Mouse (Mus musculus) limb, embryonic 11.5 days (tissue): ENCODE measurements around the gene Tnrc6b. TPM values are rescaled to one million over a fixed set of nuclear protein-coding genes. Genes with fewer than 3 reads are reported as not detected.
"Not testable (repeated sequence)": the region's sequence is repeated elsewhere in the genome, so short reads cannot be mapped to it uniquely, and the experiment has no call there.

Experiments
- ATAC-seq: fragments of 200-750 bp; cut with Nextera tagmentation; 2 replicates; pipeline ENCODE4 v1.8.0; 2017; ENCODE audit warnings: low read depth; ENCODE audit not compliant: insufficient number of reproducible peaks, low FRiP score, low TSS enrichment
- DNase-seq: peaks from one replicate; pipeline ENCODE4 v3.0.0-alpha.2; 2015; ENCODE audit warnings: low spot score
- H3K27ac ChIP-seq: fragments of 300-500 bp; sonication (generic); replicated peaks from 2 replicates; pipeline ENCODE4 v1.5.1; 2014; ENCODE audit warnings: low read depth, mild to moderate bottlenecking, low read length
- H3K27me3 ChIP-seq: fragments of 300-500 bp; sonication (generic); 2 replicates; pipeline ENCODE4 v1.6.1; 2014; ENCODE audit warnings: mild to moderate bottlenecking, low read length, mixed read lengths; ENCODE audit not compliant: control insufficient read depth, insufficient read depth
- H3K36me3 ChIP-seq: fragments of 300-500 bp; sonication (generic); 2 replicates; pipeline ENCODE4 v1.6.1; 2014; ENCODE audit warnings: mild to moderate bottlenecking, low read length, moderate library complexity, mixed read lengths; ENCODE audit not compliant: control insufficient read depth, insufficient read depth
- H3K4me1 ChIP-seq: fragments of 300-500 bp; sonication (generic); 2 replicates; pipeline ENCODE4 v1.6.1; 2014; ENCODE audit warnings: low read length, mixed read lengths; ENCODE audit not compliant: control insufficient read depth, insufficient read depth
- H3K4me2 ChIP-seq: fragments of 300-500 bp; sonication (generic); 2 replicates; pipeline ENCODE4 v1.6.1; 2014; ENCODE audit warnings: low read depth, mild to moderate bottlenecking, moderate library complexity; ENCODE audit not compliant: severe bottlenecking
- H3K4me3 ChIP-seq: fragments of 300-500 bp; sonication (generic); 2 replicates; pipeline ENCODE4 v1.5.1; 2014; ENCODE audit warnings: low read depth, low read length
- H3K9ac ChIP-seq: fragments of 300-500 bp; sonication (generic); 2 replicates; pipeline ENCODE4 v1.6.1; 2014; ENCODE audit warnings: mild to moderate bottlenecking, low read length
- H3K9me3 ChIP-seq: fragments of 300-500 bp; sonication (generic); 2 replicates; pipeline ENCODE4 v1.6.1; 2016; ENCODE audit warnings: low read length; ENCODE audit not compliant: control insufficient read depth
- WGBS: fragments of 180-500 bp; shearing (Covaris S2); extraction: QIAGEN DNeasy Blood & Tissue Kit; methylation state at CpG from one replicate; pipeline ENCODE4 v1.1.7; 2014; 5-methylcytosine and 5-hydroxymethylcytosine counted together
- polyA plus RNA-seq: library from polyadenylated mRNA; unstranded; fragments of >200 nt; fragmentation: Nextera tagmentation; extraction: Ambion mirVana; gene quantifications from 2 replicates; pipeline ENCODE4 v1.2.1, GENCODE M21; 2014

The Tnrc6b gene
- polyA plus RNA-seq, 1 experiment from 2014 or later: 15.4 TPM

- no peaks in the 10 kb centered on the region for H3K9me3 ChIP-seq
- H3K36me3 ChIP-seq: peaks cover 19% of the 10 kb centered on the region
- H3K4me3 ChIP-seq: no peak overlapping the region
- no peak overlapping the region for H3K9ac ChIP-seq
- no peak overlapping the region for H3K27ac ChIP-seq
- WGBS: 93% methylated on average over 6 of the region's 6 CpGs
- ATAC-seq: no peak
- no peak overlapping the region for H3K4me2 ChIP-seq
- no peaks in the 10 kb centered on the region for H3K27me3 ChIP-seq
- H3K4me1 ChIP-seq: no peaks in the 10 kb centered on the region
- no peak for DNase-seq
Observed at GRCm38 (mm10) chr15:80901806-80902513, 190.8 kb downstream of the Tnrc6b start.

DNA sequence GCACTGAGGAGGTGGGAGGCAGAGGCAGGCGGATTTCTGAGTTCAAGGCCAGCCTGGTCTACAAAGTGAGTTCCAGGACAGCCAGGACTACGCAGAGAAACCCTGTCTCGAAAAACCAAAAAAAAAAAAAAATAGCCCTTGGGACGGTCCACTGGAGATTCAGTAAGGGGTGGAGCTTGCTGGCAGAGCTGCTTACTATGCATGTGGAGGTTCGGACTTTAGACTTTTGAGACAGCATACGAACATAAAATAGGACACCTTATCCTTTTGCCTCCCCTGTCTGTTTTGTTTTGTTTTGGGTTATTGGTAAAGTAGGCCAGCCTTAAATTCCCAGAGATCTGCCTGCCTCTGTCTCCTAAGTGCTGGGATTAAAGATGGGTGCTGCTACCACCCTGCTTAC is 193.7 kb downstream of the Tnrc6b start:
- ATAC-seq, DNase-seq, H3K9ac ChIP-seq, H3K27ac ChIP-seq, H3K9me3 ChIP-seq, H3K27me3 ChIP-seq, H3K4me1 ChIP-seq, H3K4me3 ChIP-seq, H3K4me2 ChIP-seq: not testable (repeated sequence)
- peaks cover 14% of the 10 kb centered on the region for H3K36me3 ChIP-seq
- WGBS: 96% methylated on average over 6 of the region's 6 CpGs

DNA sequence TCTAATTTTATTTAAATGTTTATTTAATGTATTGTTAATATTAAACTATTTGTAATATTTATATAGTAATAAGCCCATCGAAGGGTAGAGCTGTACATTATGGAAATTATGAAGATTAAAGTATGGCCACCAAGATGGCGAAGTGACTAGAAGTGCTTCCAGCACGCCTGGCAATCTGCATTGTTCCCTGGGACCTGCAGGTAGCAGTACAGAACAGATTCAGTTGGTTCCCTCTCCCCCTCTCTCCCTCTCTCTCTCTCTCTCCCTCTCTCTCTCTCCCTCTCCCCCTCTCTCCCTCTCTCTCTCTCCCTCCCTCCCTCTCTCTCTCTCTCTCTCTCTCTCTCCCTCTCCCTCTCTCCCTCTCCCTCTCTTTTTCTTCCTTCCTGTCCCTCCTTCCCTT is 199.1 kb downstream of the Tnrc6b start:
- peaks cover 18% of the 10 kb centered on the region for H3K36me3 ChIP-seq
- H3K27ac ChIP-seq: no peak overlapping the region

DNA sequence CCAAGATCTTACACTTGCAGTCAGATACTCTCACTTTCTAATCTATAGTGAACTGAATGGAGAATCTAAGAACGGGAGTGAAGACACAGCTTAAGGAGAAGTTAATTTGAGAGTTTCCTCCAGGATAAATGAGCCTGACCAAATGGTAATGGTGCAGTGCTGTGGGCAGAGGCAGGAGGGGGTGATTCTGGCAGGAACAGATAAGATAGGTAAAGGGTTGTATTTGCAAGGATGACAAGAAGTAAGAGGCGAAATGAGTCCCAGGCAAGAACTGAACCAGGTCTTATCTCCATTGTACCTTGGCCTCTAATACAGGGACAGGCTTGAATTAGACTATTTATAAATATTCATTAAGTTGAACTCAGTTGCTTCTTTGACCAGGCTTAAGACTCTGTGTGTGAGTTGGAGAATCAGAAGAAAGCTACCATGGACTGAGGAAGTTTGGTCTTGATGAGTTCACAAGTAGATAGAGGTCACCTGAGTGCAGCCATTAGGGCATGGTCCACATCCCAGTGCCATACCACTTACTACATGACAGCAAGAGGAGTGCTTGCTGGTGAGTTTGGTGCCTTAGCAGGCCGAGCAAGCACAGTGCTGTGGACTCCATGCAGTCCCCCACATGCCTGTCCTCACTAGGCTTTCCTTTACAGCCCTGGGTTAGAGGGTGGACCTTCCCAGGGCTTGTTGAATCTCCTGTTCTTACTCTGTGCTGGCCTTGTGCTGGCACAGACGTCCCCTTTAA is 199.8 kb downstream of the Tnrc6b start:
- ATAC-seq: no peak
- Histone ChIP-seq H3K9me3 (no peaks in the 10 kb centered on the region), H3K4me3 (no peak overlapping the region), H3K36me3 (peaks cover 17% of the 10 kb centered on the region), H3K4me1 (no peaks in the 10 kb centered on the region), H3K27ac (no peak overlapping the region), H3K27me3 (no peaks in the 10 kb centered on the region), H3K9ac (no peak overlapping the region), H3K4me2 (no peak overlapping the region)
- WGBS: 92% methylated on average over 4 of the region's 4 CpGs
- DNase-seq: no peak

More for the DNA sequence above, 199.1 kb downstream of the Tnrc6b start:
- DNase-seq: no peak
- H3K4me1 ChIP-seq: no peaks in the 10 kb centered on the region
- ATAC-seq: no peak
- 96% methylated on average over 3 of the region's 3 CpGs for WGBS
- no peak overlapping the region for H3K4me2 ChIP-seq
- H3K9ac ChIP-seq: no peak overlapping the region
- no peak overlapping the region for H3K4me3 ChIP-seq
- H3K27me3 ChIP-seq: no peaks in the 10 kb centered on the region
- no peaks in the 10 kb centered on the region for H3K9me3 ChIP-seq

- ATAC-seq: no peak
- Histone ChIP-seq H3K4me2 (no peak overlapping the region), H3K9ac (no peak overlapping the region), H3K27ac (no peak overlapping the region), H3K4me1 (no peaks in the 10 kb centered on the region), H3K4me3 (no peak overlapping the region), H3K27me3 (no peaks in the 10 kb centered on the region), H3K36me3 (peaks cover 18% of the 10 kb centered on the region), H3K9me3 (no peaks in the 10 kb centered on the region)
- WGBS: 82% methylated on average over 3 of the region's 3 CpGs
- DNase-seq: no peak
Observed at GRCm38 (mm10) chr15:80912175-80912574, 201.1 kb downstream of the Tnrc6b start.

DNA sequence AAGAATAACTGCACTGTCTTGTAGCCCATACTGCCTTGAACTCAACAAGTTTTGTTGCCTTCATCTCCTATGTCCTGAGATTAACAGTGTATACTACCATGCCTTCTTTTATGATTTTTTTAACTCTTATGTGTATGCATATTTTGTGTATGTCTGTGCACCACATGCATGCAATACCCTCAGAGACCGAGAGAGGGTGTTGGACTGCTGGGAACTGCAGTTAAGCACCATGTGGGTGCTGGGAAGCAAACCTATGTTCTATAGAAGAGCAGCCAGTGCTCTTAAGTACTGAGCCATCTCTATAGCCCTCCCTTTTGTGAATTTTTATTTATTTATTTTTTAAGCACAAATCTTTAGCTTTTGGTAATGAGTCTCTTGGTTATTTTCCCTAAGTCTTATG is 202.7 kb downstream of the Tnrc6b start:
- Histone ChIP-seq H3K27ac (no peak overlapping the region), H3K4me1 (no peaks in the 10 kb centered on the region), H3K4me3 (no peak overlapping the region), H3K9ac (no peak overlapping the region), H3K9me3 (no peaks in the 10 kb centered on the region), H3K36me3 (peaks cover 23% of the 10 kb centered on the region), H3K27me3 (no peaks in the 10 kb centered on the region), H3K4me2 (no peak overlapping the region)
- no peak for DNase-seq
- WGBS: 89% methylated on average over 1 of the region's 1 CpGs
- ATAC-seq: no peak

- H3K9me3 ChIP-seq: no peaks in the 10 kb centered on the region
- H3K4me1 ChIP-seq: no peaks in the 10 kb centered on the region
- no peak overlapping the region for H3K27ac ChIP-seq
- H3K36me3 ChIP-seq: peaks cover 28% of the 10 kb centered on the region
- H3K4me2 ChIP-seq: no peak overlapping the region
- no peak overlapping the region for H3K9ac ChIP-seq
- ATAC-seq (no peak), DNase-seq (no peak)
- 92% methylated on average over 2 of the region's 2 CpGs for WGBS
- H3K27me3 ChIP-seq: no peaks in the 10 kb centered on the region
- H3K4me3 ChIP-seq: no peak overlapping the region
Observed at GRCm38 (mm10) chr15:80915850-80916249, 204.7 kb downstream of the Tnrc6b start.

- 95% methylated on average over 7 of the region's 7 CpGs for WGBS
- no peaks in the 10 kb centered on the region for H3K27me3 ChIP-seq
- H3K36me3 ChIP-seq: peaks cover 25% of the 10 kb centered on the region
Observed at GRCm38 (mm10) chr15:80916621-80917020, 205.5 kb downstream of the Tnrc6b start.

More at GRCm38 (mm10) chr15:80916621-80917020, 205.5 kb downstream of the Tnrc6b start:
- no peak for DNase-seq
- Histone ChIP-seq H3K4me3 (no peak overlapping the region), H3K4me2 (no peak overlapping the region), H3K9me3 (no peaks in the 10 kb centered on the region), H3K4me1 (no peaks in the 10 kb centered on the region), H3K27ac (no peak overlapping the region), H3K9ac (no peak overlapping the region)
- no peak for ATAC-seq
